Mouse (Mus musculus): ENCODE results near the gene Irgm1. TPM values are rescaled to one million over a fixed set of nuclear protein-coding genes. Genes with fewer than 3 reads are reported as not detected.
A peak's percentile ranks its signal among the peaks of the same experiment; 100 is the strongest.
"Not testable (repeated sequence)": the region's sequence is repeated elsewhere in the genome, so short reads cannot be mapped to it uniquely, and the experiment has no call there.

Gene Irgm1
- polyA plus RNA-seq, 1 experiment: 5.0 TPM

GRCm38 (mm10) chr11:48823536-48823972 lies 47.9 kb downstream of the Irgm1 start:
- peaks cover 63% of the 10 kb centered on the region for H3K4me1 ChIP-seq
- peaks cover 4% of the 10 kb centered on the region for H3K9me3 ChIP-seq
- no peaks in the 10 kb centered on the region for H3K27me3 ChIP-seq (replicated peaks)
- H3K36me3 ChIP-seq (replicated peaks; ENCODE audit: low read length): no peaks in the 10 kb centered on the region
- H3K4me3 ChIP-seq (replicated peaks): peak overlapping the region; percentile 90
- TF ChIP-seq FLI1 (IDR thresholded peaks at IDR 0.05; ENCODE audit: low read length) (no peak), GATA1 (IDR thresholded peaks at IDR 0.05; ENCODE audit: borderline replicate concordance, low read length) (no peak)

- Histone ChIP-seq H3K9me3 (peaks cover 3% of the 10 kb centered on the region), H3K4me1 (peaks cover 64% of the 10 kb centered on the region), H3K4me3 (replicated peaks) (peak overlapping the region; percentile 90), H3K36me3 (replicated peaks; ENCODE audit: low read length) (no peaks in the 10 kb centered on the region), H3K27me3 (replicated peaks) (no peaks in the 10 kb centered on the region)
- TF ChIP-seq FLI1 (IDR thresholded peaks at IDR 0.05; ENCODE audit: low read length): no peak
- no peak for TF ChIP-seq GATA1 (IDR thresholded peaks at IDR 0.05; ENCODE audit: borderline replicate concordance, low read length)
These were observed 48.5 kb downstream of the Irgm1 start for GRCm38 (mm10) chr11:48822768-48823512.

GRCm38 (mm10) chr11:48821299-48821698 lies 50.2 kb downstream of the Irgm1 start:
- H3K4me3 ChIP-seq (replicated peaks); H3K36me3 ChIP-seq (replicated peaks; ENCODE audit: low read length); H3K9me3 ChIP-seq; H3K27me3 ChIP-seq (replicated peaks): not testable (repeated sequence)
- H3K4me1 ChIP-seq: peaks cover 62% of the 10 kb centered on the region

- H3K4me3 ChIP-seq (replicated peaks): no peak overlapping the region
- no peak for TF ChIP-seq FLI1 (IDR thresholded peaks at IDR 0.05; ENCODE audit: low read length)
- no peak for TF ChIP-seq GATA1 (IDR thresholded peaks at IDR 0.05; ENCODE audit: borderline replicate concordance, low read length)
- peaks cover 7% of the 10 kb centered on the region for H3K36me3 ChIP-seq (replicated peaks; ENCODE audit: low read length)
- H3K27me3 ChIP-seq (replicated peaks): no peaks in the 10 kb centered on the region
- H3K4me1 ChIP-seq: peaks cover 72% of the 10 kb centered on the region
- H3K9me3 ChIP-seq: no peaks in the 10 kb centered on the region
These were observed 51.2 kb downstream of the Irgm1 start for GRCm38 (mm10) chr11:48820308-48820674.

GRCm38 (mm10) chr11:48819614-48820307 lies 51.7 kb downstream of the Irgm1 start:
- Histone ChIP-seq H3K36me3 (replicated peaks; ENCODE audit: low read length) (peaks cover 12% of the 10 kb centered on the region), H3K9me3 (no peaks in the 10 kb centered on the region), H3K4me3 (replicated peaks) (no peak overlapping the region), H3K4me1 (peaks cover 74% of the 10 kb centered on the region), H3K27me3 (replicated peaks) (no peaks in the 10 kb centered on the region)
- TF ChIP-seq FLI1 (IDR thresholded peaks at IDR 0.05; ENCODE audit: low read length): no peak
- TF ChIP-seq GATA1 (IDR thresholded peaks at IDR 0.05; ENCODE audit: borderline replicate concordance, low read length): no peak

DNA sequence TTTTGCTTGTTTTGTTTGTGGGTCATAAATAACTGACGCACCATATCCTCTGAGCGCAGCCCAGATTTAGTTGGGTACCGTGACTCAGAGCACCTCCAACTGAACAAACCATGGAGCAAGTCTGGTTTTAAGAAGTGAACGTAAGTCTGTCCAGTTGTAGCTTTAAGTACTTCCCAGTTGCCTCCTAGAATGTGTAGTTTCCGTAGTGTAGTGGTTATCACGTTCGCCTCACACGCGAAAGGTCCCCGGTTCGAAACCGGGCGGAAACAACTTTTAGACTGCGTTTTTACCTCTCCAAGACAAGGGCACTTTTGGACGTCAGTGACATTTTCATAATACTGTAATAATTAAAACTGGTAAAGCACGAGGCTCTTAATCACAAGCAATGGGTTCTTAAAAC lies 53.1 kb downstream of the Irgm1 start:
- H3K27me3 ChIP-seq (replicated peaks): no peaks in the 10 kb centered on the region
- H3K9me3 ChIP-seq: no peaks in the 10 kb centered on the region
- peak overlapping the region; percentile 97 for H3K4me3 ChIP-seq (replicated peaks)
- peaks cover 26% of the 10 kb centered on the region for H3K36me3 ChIP-seq (replicated peaks; ENCODE audit: low read length)
- H3K4me1 ChIP-seq: peaks cover 74% of the 10 kb centered on the region
- no peak for TF ChIP-seq GATA1 (IDR thresholded peaks at IDR 0.05; ENCODE audit: borderline replicate concordance, low read length)
- TF ChIP-seq FLI1 (IDR thresholded peaks at IDR 0.05; ENCODE audit: low read length): no peak

GRCm38 (mm10) chr11:48817794-48818193 lies 53.7 kb downstream of the Irgm1 start:
- no peaks in the 10 kb centered on the region for H3K27me3 ChIP-seq (replicated peaks)
- H3K4me1 ChIP-seq: peaks cover 73% of the 10 kb centered on the region
- no peaks in the 10 kb centered on the region for H3K9me3 ChIP-seq
- H3K36me3 ChIP-seq (replicated peaks; ENCODE audit: low read length): peaks cover 32% of the 10 kb centered on the region
- TF ChIP-seq GATA1 (IDR thresholded peaks at IDR 0.05; ENCODE audit: borderline replicate concordance, low read length) (no peak), FLI1 (IDR thresholded peaks at IDR 0.05; ENCODE audit: low read length) (no peak)
- H3K4me3 ChIP-seq (replicated peaks): peak overlapping the region; percentile 97

- Histone ChIP-seq H3K36me3 (replicated peaks; ENCODE audit: low read length) (peaks cover 39% of the 10 kb centered on the region), H3K4me1 (peaks cover 74% of the 10 kb centered on the region), H3K27me3 (replicated peaks) (no peaks in the 10 kb centered on the region), H3K4me3 (replicated peaks) (peak within 1 kb of the TSS; percentile 97), H3K9me3 (no peaks in the 10 kb centered on the region)
- TF ChIP-seq FLI1 (IDR thresholded peaks at IDR 0.05; ENCODE audit: low read length): peak; percentile 69; the same call in 1 of the 2 replicates
- TF ChIP-seq GATA1 (IDR thresholded peaks at IDR 0.05; ENCODE audit: borderline replicate concordance, low read length): no peak
These were observed 54.5 kb downstream of the Irgm1 start, which contains the start of gene Trim41 for GRCm38 (mm10) chr11:48816800-48817665. TSS of gene Trim41 (minus strand) at chr11:48817353.

- Histone ChIP-seq H3K4me1 (peaks cover 77% of the 10 kb centered on the region), H3K9me3 (no peaks in the 10 kb centered on the region)
These were observed 55.2 kb downstream of the Irgm1 start for GRCm38 (mm10) chr11:48816281-48816781.

More at GRCm38 (mm10) chr11:48816281-48816781, 55.2 kb downstream of the Irgm1 start:
- TF ChIP-seq FLI1 (IDR thresholded peaks at IDR 0.05; ENCODE audit: low read length) (no peak), GATA1 (IDR thresholded peaks at IDR 0.05; ENCODE audit: borderline replicate concordance, low read length) (no peak)
- peaks cover 46% of the 10 kb centered on the region for H3K36me3 ChIP-seq (replicated peaks; ENCODE audit: low read length)
- H3K4me3 ChIP-seq (replicated peaks): peak overlapping the region; percentile 97
- no peaks in the 10 kb centered on the region for H3K27me3 ChIP-seq (replicated peaks)

Measured in megakaryocyte, embryonic 14.5 days (primary cell).